Mouse (Mus musculus): ENCODE measurements around the gene Chmp1a. TPM values are rescaled to one million over a fixed set of nuclear protein-coding genes. Genes with fewer than 3 reads are reported as not detected.
"Not testable (repeated sequence)": the region's sequence is repeated elsewhere in the genome, so short reads cannot be mapped to it uniquely, and the experiment has no call there.

The Chmp1a gene
- polyA plus RNA-seq, 1 experiment from 2014 or later: 95.1 TPM

GRCm38 (mm10) chr8:123220917-123221316, 8.4 kb upstream of the Chmp1a start:
- no peak overlapping the region for H3K4me3 ChIP-seq (ENCODE audit: low read depth, low read length)
- no peaks in the 10 kb centered on the region for H3K36me3 ChIP-seq (ENCODE audit: control insufficient read depth, insufficient read depth, low read length)
- H3K4me2 ChIP-seq (ENCODE audit: low read depth, severe bottlenecking): no peak overlapping the region
- H3K9ac ChIP-seq (ENCODE audit: low read length): no peak overlapping the region
- 83% methylated on average over 1 of the region's 1 CpGs for WGBS
- ATAC-seq (ENCODE audit: insufficient number of reproducible peaks, low FRiP score, low TSS enrichment, low read depth): no peak
- no peak overlapping the region for H3K27ac ChIP-seq (replicated peaks; ENCODE audit: low read depth, low read length)
- no peaks in the 10 kb centered on the region; the same call in 1 of the 2 replicates for H3K27me3 ChIP-seq (ENCODE audit: control insufficient read depth, insufficient read depth, low read length)
- no peaks in the 10 kb centered on the region for H3K9me3 ChIP-seq (ENCODE audit: control insufficient read depth, low read length)
- H3K4me1 ChIP-seq (ENCODE audit: control insufficient read depth, insufficient read depth, low read length): peaks cover 9% of the 10 kb centered on the region; the same call in 1 of the 2 replicates
- DNase-seq (ENCODE audit: low spot score): no peak

- Histone ChIP-seq H3K9ac (ENCODE audit: low read length) (no peak overlapping the region), H3K4me3 (ENCODE audit: low read depth, low read length) (no peak overlapping the region), H3K4me1 (ENCODE audit: control insufficient read depth, insufficient read depth, low read length) (peaks cover 10% of the 10 kb centered on the region; the same call in 1 of the 2 replicates), H3K9me3 (ENCODE audit: control insufficient read depth, low read length) (no peaks in the 10 kb centered on the region), H3K27me3 (ENCODE audit: control insufficient read depth, insufficient read depth, low read length) (no peaks in the 10 kb centered on the region), H3K36me3 (ENCODE audit: control insufficient read depth, insufficient read depth, low read length) (no peaks in the 10 kb centered on the region), H3K27ac (replicated peaks; ENCODE audit: low read depth, low read length) (no peak overlapping the region), H3K4me2 (ENCODE audit: low read depth, severe bottlenecking) (no peak overlapping the region)
- ATAC-seq (ENCODE audit: insufficient number of reproducible peaks, low FRiP score, low TSS enrichment, low read depth) (no peak), DNase-seq (ENCODE audit: low spot score) (no peak)
- WGBS: 80% methylated on average over 3 of the region's 3 CpGs
Observed at GRCm38 (mm10) chr8:123215430-123215829, 2.9 kb upstream of the Chmp1a start.

- no peaks in the 10 kb centered on the region for H3K27me3 ChIP-seq (ENCODE audit: control insufficient read depth, insufficient read depth, low read length)
- H3K4me1 ChIP-seq (ENCODE audit: control insufficient read depth, insufficient read depth, low read length): peaks cover 10% of the 10 kb centered on the region; the same call in 1 of the 2 replicates
- ATAC-seq (ENCODE audit: insufficient number of reproducible peaks, low FRiP score, low TSS enrichment, low read depth): 0 out of 2 replicates have a peak, but pooled peaks have one; percentile 16
- no peaks in the 10 kb centered on the region for H3K9me3 ChIP-seq (ENCODE audit: control insufficient read depth, low read length)
- H3K4me3 ChIP-seq (ENCODE audit: low read depth, low read length): peak overlapping the region; percentile 79
- no peak overlapping the region for H3K27ac ChIP-seq (replicated peaks; ENCODE audit: low read depth, low read length)
- DNase-seq (ENCODE audit: low spot score): no peak
- WGBS: 14% methylated on average over 22 of the region's 22 CpGs
- peak overlapping the region; percentile 58 for H3K9ac ChIP-seq (ENCODE audit: low read length)
- peaks cover 7% of the 10 kb centered on the region for H3K36me3 ChIP-seq (ENCODE audit: control insufficient read depth, insufficient read depth, low read length)
- peak overlapping the region; percentile 90 for H3K4me2 ChIP-seq (ENCODE audit: low read depth, severe bottlenecking)
Observed at GRCm38 (mm10) chr8:123213118-123213772, 682 bp upstream of the Chmp1a start.

DNA sequence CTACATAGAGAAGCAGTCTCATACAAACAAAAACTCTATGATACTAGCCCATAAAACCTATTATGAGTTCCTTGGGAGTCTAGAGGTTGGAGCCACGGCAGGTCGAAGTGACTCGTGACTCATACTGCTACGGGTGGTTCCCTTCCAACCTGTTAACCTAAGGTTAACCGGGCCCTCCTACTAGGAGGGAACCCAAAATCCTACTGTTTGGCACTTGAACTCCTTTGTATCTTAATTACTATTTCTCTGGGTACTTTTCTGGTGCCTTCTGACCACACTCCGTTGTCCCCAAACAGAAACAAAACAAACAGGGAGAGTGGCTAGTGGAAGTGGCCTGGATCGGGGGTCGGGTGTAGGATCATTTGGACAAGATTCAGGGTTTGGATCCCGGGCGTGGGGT, 687 bp downstream of the Chmp1a start:
- ATAC-seq (ENCODE audit: insufficient number of reproducible peaks, low FRiP score, low TSS enrichment, low read depth) (no peak), DNase-seq (ENCODE audit: low spot score) (no peak)
- Histone ChIP-seq H3K36me3 (ENCODE audit: control insufficient read depth, insufficient read depth, low read length) (peaks cover 10% of the 10 kb centered on the region), H3K9me3 (ENCODE audit: control insufficient read depth, low read length) (no peaks in the 10 kb centered on the region), H3K4me1 (ENCODE audit: control insufficient read depth, insufficient read depth, low read length) (peaks cover 10% of the 10 kb centered on the region; the same call in 1 of the 2 replicates), H3K4me3 (ENCODE audit: low read depth, low read length) (peak overlapping the region; percentile 79), H3K9ac (ENCODE audit: low read length) (peak overlapping the region; percentile 86), H3K27ac (replicated peaks; ENCODE audit: low read depth, low read length) (no peak overlapping the region), H3K27me3 (ENCODE audit: control insufficient read depth, insufficient read depth, low read length) (no peaks in the 10 kb centered on the region), H3K4me2 (ENCODE audit: low read depth, severe bottlenecking) (peak overlapping the region; percentile 90)
- WGBS: 57% methylated on average over 10 of the region's 10 CpGs

GRCm38 (mm10) chr8:123203571-123203970, 9.0 kb downstream of the Chmp1a start:
- Histone ChIP-seq H3K27me3 (ENCODE audit: control insufficient read depth, insufficient read depth, low read length) (no peaks in the 10 kb centered on the region), H3K4me1 (ENCODE audit: control insufficient read depth, insufficient read depth, low read length) (no peaks in the 10 kb centered on the region), H3K27ac (replicated peaks; ENCODE audit: low read depth, low read length) (no peak overlapping the region), H3K4me2 (ENCODE audit: low read depth, severe bottlenecking) (no peak overlapping the region), H3K9me3 (ENCODE audit: control insufficient read depth, low read length) (no peaks in the 10 kb centered on the region), H3K36me3 (ENCODE audit: control insufficient read depth, insufficient read depth, low read length) (peaks cover 5% of the 10 kb centered on the region; the same call in 1 of the 2 replicates), H3K4me3 (ENCODE audit: low read depth, low read length) (no peak overlapping the region), H3K9ac (ENCODE audit: low read length) (no peak overlapping the region)
- WGBS: 88% methylated on average over 3 of the region's 3 CpGs
- DNase-seq (ENCODE audit: low spot score) (no peak), ATAC-seq (ENCODE audit: insufficient number of reproducible peaks, low FRiP score, low TSS enrichment, low read depth) (no peak)

GRCm38 (mm10) chr8:123202288-123202687, 10.3 kb downstream of the Chmp1a start:
- peaks cover 2% of the 10 kb centered on the region; the same call in 1 of the 2 replicates for H3K36me3 ChIP-seq (ENCODE audit: control insufficient read depth, insufficient read depth, low read length)
- DNase-seq (ENCODE audit: low spot score) (peak; percentile 92), ATAC-seq (ENCODE audit: insufficient number of reproducible peaks, low FRiP score, low TSS enrichment, low read depth) (0 out of 2 replicates have a peak, but pooled peaks have one; percentile 11)
- no peak overlapping the region for H3K27ac ChIP-seq (replicated peaks; ENCODE audit: low read depth, low read length)
- no peak overlapping the region for H3K4me3 ChIP-seq (ENCODE audit: low read depth, low read length)
- 35% methylated on average over 5 of the region's 5 CpGs for WGBS
- H3K27me3 ChIP-seq (ENCODE audit: control insufficient read depth, insufficient read depth, low read length): no peaks in the 10 kb centered on the region
- H3K9ac ChIP-seq (ENCODE audit: low read length): no peak overlapping the region
- H3K4me2 ChIP-seq (ENCODE audit: low read depth, severe bottlenecking): no peak overlapping the region
- no peaks in the 10 kb centered on the region for H3K9me3 ChIP-seq (ENCODE audit: control insufficient read depth, low read length)
- H3K4me1 ChIP-seq (ENCODE audit: control insufficient read depth, insufficient read depth, low read length): no peaks in the 10 kb centered on the region

DNA sequence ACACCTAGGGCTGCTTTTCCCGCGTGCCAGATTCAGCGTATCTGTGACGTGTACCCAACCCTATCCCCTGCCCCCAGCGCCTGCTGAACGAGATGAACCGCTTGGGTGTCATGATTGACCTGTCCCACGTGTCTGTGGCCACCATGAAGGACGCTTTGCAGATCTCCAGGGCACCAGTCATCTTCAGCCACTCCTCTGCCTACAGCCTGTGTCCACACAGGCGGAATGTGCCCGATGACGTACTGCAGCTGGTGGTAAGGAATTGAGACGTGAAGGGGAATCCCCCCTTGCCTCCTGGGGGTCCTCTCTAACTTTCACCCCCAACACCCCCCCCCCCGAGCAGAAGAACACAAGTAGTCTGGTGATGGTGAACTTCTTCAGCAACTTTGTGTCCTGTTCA, 12.7 kb downstream of the Chmp1a start:
- DNase-seq (ENCODE audit: low spot score): no peak
- 73% methylated on average over 14 of the region's 14 CpGs for WGBS
- no peaks in the 10 kb centered on the region for H3K4me1 ChIP-seq (ENCODE audit: control insufficient read depth, insufficient read depth, low read length)
- no peak overlapping the region for H3K4me3 ChIP-seq (ENCODE audit: low read depth, low read length)
- H3K27ac ChIP-seq (replicated peaks; ENCODE audit: low read depth, low read length): no peak overlapping the region
- no peaks in the 10 kb centered on the region for H3K36me3 ChIP-seq (ENCODE audit: control insufficient read depth, insufficient read depth, low read length)
- ATAC-seq (ENCODE audit: insufficient number of reproducible peaks, low FRiP score, low TSS enrichment, low read depth): no peak
- H3K4me2 ChIP-seq (ENCODE audit: low read depth, severe bottlenecking): no peak overlapping the region
- H3K9me3 ChIP-seq (ENCODE audit: control insufficient read depth, low read length): no peaks in the 10 kb centered on the region
- no peak overlapping the region for H3K9ac ChIP-seq (ENCODE audit: low read length)
- H3K27me3 ChIP-seq (ENCODE audit: control insufficient read depth, insufficient read depth, low read length): no peaks in the 10 kb centered on the region

DNA sequence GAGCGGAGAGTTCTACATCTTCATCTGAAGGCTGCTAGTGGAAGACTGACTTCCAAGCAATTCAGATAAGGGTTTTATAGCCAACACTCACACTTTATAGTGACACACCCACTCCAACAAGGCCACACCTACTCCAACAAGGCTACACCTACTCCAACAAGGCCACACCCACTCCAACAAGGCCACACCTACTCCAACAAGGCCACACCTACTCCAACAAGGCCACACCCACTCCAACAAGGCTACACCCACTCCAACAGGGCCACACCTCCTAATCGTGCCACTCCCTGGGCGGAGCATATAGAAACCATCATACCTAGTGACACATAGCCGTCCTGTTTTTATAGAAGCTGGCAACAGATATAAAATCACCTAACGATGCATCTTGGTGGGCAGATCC, 15.5 kb downstream of the Chmp1a start:
- not testable (repeated sequence) for H3K9me3 ChIP-seq (ENCODE audit: control insufficient read depth, low read length); H3K36me3 ChIP-seq (ENCODE audit: control insufficient read depth, insufficient read depth, low read length); H3K9ac ChIP-seq (ENCODE audit: low read length); ATAC-seq (ENCODE audit: insufficient number of reproducible peaks, low FRiP score, low TSS enrichment, low read depth); H3K27me3 ChIP-seq (ENCODE audit: control insufficient read depth, insufficient read depth, low read length); H3K27ac ChIP-seq (replicated peaks; ENCODE audit: low read depth, low read length); DNase-seq (ENCODE audit: low spot score); H3K4me1 ChIP-seq (ENCODE audit: control insufficient read depth, insufficient read depth, low read length); H3K4me2 ChIP-seq (ENCODE audit: low read depth, severe bottlenecking); H3K4me3 ChIP-seq (ENCODE audit: low read depth, low read length)
- WGBS: 75% methylated on average over 5 of the region's 5 CpGs

All from limb, embryonic 11.5 days (tissue).